In the genomic region with DNA sequence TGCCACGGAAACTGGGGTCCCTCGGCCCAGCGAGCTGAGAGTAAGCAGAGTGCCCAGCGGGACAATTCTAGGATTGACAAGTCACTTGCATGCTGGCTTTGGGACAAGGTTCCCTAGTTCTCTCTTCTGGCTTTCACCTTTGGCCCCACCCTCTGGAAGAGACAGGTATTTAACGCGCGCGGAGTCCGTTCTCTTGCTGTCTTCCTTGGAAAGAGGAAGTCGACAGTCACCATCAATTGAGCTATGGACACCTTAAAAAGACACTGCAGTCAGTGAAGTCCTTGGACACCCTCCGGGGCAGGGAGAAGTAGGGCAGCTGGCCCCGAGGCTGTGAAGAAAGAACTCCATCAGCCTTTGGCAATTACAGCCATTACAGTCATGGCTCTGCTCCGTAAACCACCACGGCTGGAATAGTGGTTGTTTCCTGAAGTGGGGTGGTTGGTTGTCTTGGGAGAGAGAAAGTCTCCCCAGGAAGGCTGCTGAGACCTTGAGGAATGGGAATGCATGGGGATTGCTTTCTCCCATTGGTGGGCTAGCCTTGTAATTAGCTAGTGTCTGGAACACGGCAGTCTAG, we compare ENCODE assay signal across 9 mouse cellular contexts. TPM values are rescaled to one million over a fixed set of nuclear protein-coding genes. Genes with fewer than 3 reads are reported as not detected.
DNase-seq lines count a peak whose midpoint lies in the region; ATAC-seq lines count a peak whose summit lies in the region.
"Had no signal": no experiment of that assay in that cellular context is flagged by ENCODE, and none has a peak within 500 bp of the region (broad histone marks: within the 10 kb centered on the region; RNA-seq: fewer than 3 reads in every experiment).

No protein-coding gene starts in this region.

- H3K27me3 ChIP-seq in heart, embryonic 13.5 days (replicated peaks): no peaks in the 10 kb centered on the region
- peaks cover 48% of the 10 kb centered on the region for H3K27me3 ChIP-seq in forebrain, embryonic 12.5 days
- peaks cover 41% of the 10 kb centered on the region for H3K27me3 ChIP-seq in midbrain, embryonic 12.5 days

- 19% methylated on average over 15 of the region's 15 CpGs for WGBS in heart, embryonic 13.5 days
- 24% methylated on average over 15 of the region's 15 CpGs for WGBS in forebrain, embryonic 12.5 days
- WGBS in midbrain, embryonic 12.5 days: 24% methylated on average over 15 of the region's 15 CpGs

- H3K36me3 ChIP-seq in heart, embryonic 13.5 days: peaks cover 6% of the 10 kb centered on the region; the same call in 1 of the 2 replicates
- H3K36me3 ChIP-seq in forebrain, embryonic 12.5 days (replicated peaks): no peaks in the 10 kb centered on the region
- H3K36me3 ChIP-seq in midbrain, embryonic 12.5 days: no peaks in the 10 kb centered on the region

- H3K9ac ChIP-seq in heart, embryonic 13.5 days: peak overlapping the region; percentile 79
- H3K9ac ChIP-seq in forebrain, embryonic 12.5 days: peak overlapping the region; percentile 53
- peak overlapping the region; percentile 46; the same call in 1 of the 2 replicates for H3K9ac ChIP-seq in midbrain, embryonic 12.5 days (replicated peaks)

- peak overlapping the region; percentile 53 for H3K4me3 ChIP-seq in heart, embryonic 13.5 days
- H3K4me3 ChIP-seq in forebrain, embryonic 12.5 days (replicated peaks): peak overlapping the region; percentile 40
- peak overlapping the region; percentile 40 for H3K4me3 ChIP-seq in midbrain, embryonic 12.5 days
- H3K4me3 ChIP-seq: myocyte had no signal

- intact Hi-C loops in heart, postnatal 36 days (cut with DNase I): loop anchor here (5.0 kb wide), 2 partner anchors 48 to 298 kb away; no protein-coding TSS in a partner anchor
- intact Hi-C loops in left cerebral cortex, postnatal 10 days (cut with DNase I): loop anchor here (5.0 kb wide), 1 partner anchor 88 kb away; no protein-coding TSS in a partner anchor

- H3K4me2 ChIP-seq in heart, embryonic 13.5 days: peak overlapping the region; percentile 72
- peak overlapping the region; percentile 62 for H3K4me2 ChIP-seq in forebrain, embryonic 12.5 days
- H3K4me2 ChIP-seq in midbrain, embryonic 12.5 days (replicated peaks): peak overlapping the region; percentile 62

- peaks cover 82% of the 10 kb centered on the region for H3K4me1 ChIP-seq in heart, embryonic 13.5 days
- H3K4me1 ChIP-seq in forebrain, embryonic 12.5 days: peaks cover 40% of the 10 kb centered on the region
- H3K4me1 ChIP-seq in midbrain, embryonic 12.5 days: peaks cover 37% of the 10 kb centered on the region

- H3K9me3 ChIP-seq in heart, embryonic 13.5 days: no peaks in the 10 kb centered on the region
- H3K9me3 ChIP-seq in forebrain, embryonic 12.5 days: no peaks in the 10 kb centered on the region
- no peaks in the 10 kb centered on the region for H3K9me3 ChIP-seq in midbrain, embryonic 12.5 days

- H3K27ac ChIP-seq in heart, embryonic 13.5 days (replicated peaks): peak overlapping the region; percentile 91
- no peak overlapping the region for H3K27ac ChIP-seq in forebrain, embryonic 12.5 days
- H3K27ac ChIP-seq in midbrain, embryonic 12.5 days (replicated peaks): no peak overlapping the region

- DNase-seq in heart, postnatal 36 days: no peak
- peak; percentile 17 to 40 for DNase-seq in kidney, postnatal 36 days
- no peak for DNase-seq in left cerebral cortex, postnatal 10 days (ENCODE audit: extremely low spot score in 1 of 2, low spot score in 2 of 2)
- DNase-seq in urinary bladder, postnatal 10 days (ENCODE audit: low spot score): no peak

- no peak for ATAC-seq in heart, embryonic 13.5 days (ENCODE audit: extremely low read depth, insufficient number of reproducible peaks, low FRiP score, low TSS enrichment)
- ATAC-seq in forebrain, embryonic 12.5 days (ENCODE audit: low FRiP score): no peak
- no peak for ATAC-seq in midbrain, embryonic 12.5 days (ENCODE audit: low FRiP score, low read depth)
- no peak for ATAC-seq in megakaryocyte-erythroid progenitor cell, adult 5-6 weeks (replicated peaks; ENCODE audit: low FRiP score, low TSS enrichment, poor library complexity, severe bottlenecking)

RNA-seq across cellular contexts. Expression of a gene that starts 0.5 kb away (rescaled TPM):
- 3.1 and 3.6 TPM in 2 replicates for polyA plus RNA-seq in heart, embryonic 13.5 days (2015; fragmentation: Nextera tagmentation; extraction: Ambion mirVana)
- total RNA-seq in heart, postnatal 36 days (2021): 1 to 10 TPM; 1.4 TPM
- polyA plus RNA-seq in forebrain, embryonic 12.5 days (2016; fragmentation: Nextera tagmentation; extraction: Ambion mirVana): 0.17 and 0.31 TPM in 2 replicates
- polyA plus RNA-seq in midbrain, embryonic 12.5 days (2016; fragmentation: Nextera tagmentation; extraction: Ambion mirVana): 0.27 and 0.78 TPM in 2 replicates
- under 1 TPM; 0.34 to 0.45 TPM for total RNA-seq in left cerebral cortex, postnatal 10 days (2021)
- total RNA-seq in megakaryocyte-erythroid progenitor cell, adult 5-6 weeks (2014; fragmentation: Nextera tagmentation): not detected in 2 replicates
- total RNA-seq in megakaryocyte-erythroid progenitor cell, adult 5-6 weeks (2017): not detected in 2 replicates
- polyA plus RNA-seq: myocyte had no signal

Comparison
In these comparisons a context has a peak if more than half of its experiments do, and no peak if none do; other contexts are left out.
1. DNase-seq: peak in kidney, postnatal 36 days (2 of 2); none in heart, postnatal 36 days (0 of 2), left cerebral cortex, postnatal 10 days (0 of 2) and urinary bladder, postnatal 10 days (single experiment).
2. Peak in every context shown above with its lines, with median percentiles within 50 percentile points of each other: H3K4me2 ChIP-seq, H3K4me3 ChIP-seq and H3K9ac ChIP-seq.